Mouse (Mus musculus): ENCODE data around the gene Hspb3. TPM values are rescaled to one million over a fixed set of nuclear protein-coding genes. Genes with fewer than 3 reads are reported as not detected.

Hspb3 gene
- polyA plus RNA-seq (2012; ENCODE audit: low replicate concordance): not detected in 2 replicates

DNA sequence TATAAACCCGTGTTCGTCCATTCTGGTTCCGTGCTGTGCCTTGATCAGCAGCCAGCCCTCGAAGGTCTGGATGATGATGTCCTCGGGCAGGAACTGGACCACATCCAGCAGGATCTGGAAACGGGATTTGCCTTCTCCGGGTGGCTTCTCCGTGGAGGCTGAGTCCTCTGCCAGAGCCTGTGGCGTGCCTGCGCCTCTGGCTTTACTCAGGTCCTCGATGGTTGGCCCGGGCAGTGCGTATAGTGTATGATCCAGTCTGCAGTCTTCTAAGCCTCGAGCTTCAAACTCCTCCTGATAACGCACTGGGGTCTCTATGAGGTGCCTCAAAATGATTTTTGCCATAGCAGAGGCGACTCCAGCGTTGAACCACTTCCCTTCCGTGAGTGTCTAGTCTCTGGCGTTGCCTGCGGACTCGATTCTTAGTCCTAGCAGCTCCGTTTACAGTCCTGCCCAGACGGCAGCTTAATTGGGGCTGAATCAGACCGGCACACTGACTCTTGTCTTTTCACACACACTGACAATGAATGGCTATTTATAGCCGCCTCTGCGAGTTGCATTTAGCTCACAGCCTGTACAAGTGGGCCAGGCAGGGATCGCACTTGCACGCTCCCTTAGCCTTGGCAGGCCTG lies at the start of gene Hspb3:
Gene Hspb3, minus strand, starts transcription at position 526 of the 629 bp plus-strand sequence.

DNA sequence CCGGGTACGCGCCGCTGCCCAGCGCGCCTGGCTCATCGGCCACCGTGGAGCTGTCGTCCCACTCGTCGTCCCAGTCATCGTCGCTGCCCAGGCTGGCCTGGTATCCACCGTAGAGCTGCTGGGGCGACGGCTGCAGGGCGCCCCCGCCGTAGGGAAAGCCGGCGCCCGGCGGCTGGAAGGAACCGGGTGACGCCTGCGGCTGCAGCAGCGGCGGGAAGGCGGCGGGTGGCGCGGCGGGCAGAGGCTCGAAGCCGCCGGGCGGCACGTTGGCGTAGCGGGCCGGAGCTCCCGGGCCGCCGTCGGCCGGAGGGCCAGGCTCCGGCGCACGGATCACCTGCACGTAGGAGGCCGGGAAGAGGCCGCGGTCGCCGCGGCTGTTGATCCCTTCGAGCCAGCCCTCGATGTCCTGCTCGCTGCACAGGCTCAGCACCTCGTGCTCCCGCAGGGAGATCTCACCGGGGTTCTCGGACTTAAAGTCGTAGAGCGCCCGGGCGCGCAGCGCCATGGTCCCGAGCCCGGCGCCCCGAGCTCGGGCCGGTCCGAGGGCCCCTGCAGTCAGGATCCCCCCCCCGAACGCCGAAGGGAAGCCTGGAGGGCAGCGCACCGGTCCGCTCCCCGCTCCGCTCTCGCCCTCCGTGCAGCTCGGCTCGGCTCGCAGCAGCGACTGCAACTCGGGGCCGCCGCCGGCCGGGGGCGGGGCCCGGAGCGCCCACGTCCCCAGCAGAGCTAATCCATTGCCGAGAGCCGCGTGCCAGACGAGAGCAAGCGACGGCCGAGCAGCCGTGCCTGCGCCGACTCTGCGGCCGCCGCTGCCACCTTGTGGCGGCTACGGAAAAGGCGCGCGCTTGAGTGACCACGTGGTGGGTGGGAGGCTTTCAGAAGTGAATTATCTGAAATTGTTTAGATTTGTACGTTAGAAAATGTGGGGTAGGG lies 45.3 kb downstream of the Hspb3 start, which contains the start of gene Snx18:
Gene Snx18, minus strand, starts transcription at position 674 of the 933 bp plus-strand sequence.

Other genes starting within 250 kb of the Hspb3 start
- 5.2 and 7.9 TPM in 2 replicates for gene Snx18, start 45.1 kb downstream of the Hspb3 start, polyA plus RNA-seq (2012; ENCODE audit: low replicate concordance)
- gene Arl15, start 130.8 kb upstream of the Hspb3 start, polyA plus RNA-seq (2012; ENCODE audit: low replicate concordance): 0.72 TPM in 1 of 2 replicates, not detected in the other